Mouse (Mus musculus) kidney, adult 2 months (tissue): ENCODE results near the gene 4921504E06Rik. TPM values are rescaled to one million over a fixed set of nuclear protein-coding genes. Genes with fewer than 3 reads are reported as not detected.

Experiments used
- DNase-seq: peaks from one replicate; pipeline ENCODE4 v3.0.0; 2021
- H3K27ac ChIP-seq: fragments of 200-500 bp; 2 replicates; pipeline ENCODE4 v1.5.1; 2012; ENCODE audit warnings: low read depth, low read length, control low read depth, inconsistent platforms; ENCODE audit not compliant: insufficient read depth
- H3K27me3 ChIP-seq: fragments of 200-500 bp; replicated peaks from 2 replicates; pipeline ENCODE4 v1.6.1; 2012; ENCODE audit warnings: mild to moderate bottlenecking, moderate library complexity, low read length, inconsistent platforms; ENCODE audit not compliant: control insufficient read depth, insufficient read depth
- H3K36me3 ChIP-seq: fragments of 200-500 bp; 2 replicates; pipeline ENCODE4 v1.6.1; 2012; ENCODE audit warnings: mild to moderate bottlenecking, moderate library complexity, low read length, inconsistent platforms; ENCODE audit not compliant: control insufficient read depth, insufficient read depth
- H3K4me1 ChIP-seq: fragments of 200-500 bp; 2 replicates; pipeline ENCODE4 v1.6.1; 2011; ENCODE audit warnings: low read length; ENCODE audit not compliant: control insufficient read depth, insufficient read depth
- H3K4me3 ChIP-seq: fragments of 200-500 bp; 2 replicates; pipeline ENCODE4 v1.5.1; 2011; ENCODE audit warnings: mild to moderate bottlenecking, low read depth, low read length, control low read depth; ENCODE audit not compliant: insufficient read depth
- CTCF ChIP-seq: fragments of 200-500 bp; conservative IDR thresholded peaks from 2 replicates; pipeline ENCODE4 v1.5.1; 2011; ENCODE audit warnings: low read depth, mild to moderate bottlenecking, control low read depth, low read length, moderate library complexity, mixed read lengths; ENCODE audit not compliant: insufficient read depth, insufficient read length
- POLR2A ChIP-seq: fragments of 200-500 bp; IDR thresholded peaks from one replicate; pipeline ENCODE4 v1.6.1; 2011; ENCODE audit warnings: low read depth, low read length, control low read depth
- WGBS: fragments of 180-500 bp; shearing (Covaris S2); methylation state at CpG from one replicate; pipeline ENCODE4 v1.1.7; 2018; 5-methylcytosine and 5-hydroxymethylcytosine counted together
- polyA plus RNA-seq: library from polyadenylated mRNA; depleted of rRNA; stranded (reverse); fragments of >200 nt; gene quantifications from 2 replicates; pipeline ENCODE4 v1.2.3, GENCODE M21; 2012

4921504E06Rik gene
- polyA plus RNA-seq, 1 experiment: not detected

GRCm38 (mm10) chr2:19452531-19453055 is 101.1 kb downstream of the 4921504E06Rik start:
- WGBS: under 1% methylated on average over 19 of the region's 19 CpGs
- Histone ChIP-seq H3K36me3 (no peaks in the 10 kb centered on the region), H3K4me3 (no peak overlapping the region), H3K27me3 (no peaks in the 10 kb centered on the region; the same call in 1 of the 2 replicates), H3K27ac (no peak overlapping the region), H3K4me1 (no peaks in the 10 kb centered on the region)
- DNase-seq: no peak
- no peak for TF ChIP-seq CTCF
- TF ChIP-seq POLR2A: no peak

DNA sequence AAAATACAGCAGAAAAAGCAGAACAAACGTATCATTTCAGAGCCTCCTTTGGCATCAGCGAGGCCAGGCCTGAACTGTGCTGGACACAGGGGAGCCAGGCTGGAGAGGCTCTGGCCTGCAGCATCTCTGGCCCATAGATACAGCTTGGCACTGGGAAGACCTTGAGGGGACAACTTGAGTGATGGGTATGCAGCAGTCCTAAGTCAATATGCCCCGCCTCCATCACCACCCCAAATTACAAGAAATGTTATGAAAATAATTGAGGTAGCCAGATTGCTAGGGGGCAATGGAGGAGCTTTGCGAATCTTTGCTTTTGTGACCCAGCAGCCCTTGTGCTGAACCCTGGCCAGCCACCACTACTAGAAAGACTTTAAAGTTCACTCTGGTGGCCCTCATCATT is 104.4 kb downstream of the 4921504E06Rik start:
- DNase-seq: no peak
- Histone ChIP-seq H3K27ac (no peak overlapping the region), H3K4me1 (no peaks in the 10 kb centered on the region), H3K4me3 (no peak overlapping the region), H3K36me3 (no peaks in the 10 kb centered on the region), H3K27me3 (no peaks in the 10 kb centered on the region)
- WGBS: 30% methylated on average over 4 of the region's 4 CpGs
- TF ChIP-seq POLR2A (no peak), CTCF (no peak)

GRCm38 (mm10) chr2:19448042-19448700 is 105.5 kb downstream of the 4921504E06Rik start:
- no peak for DNase-seq
- Histone ChIP-seq H3K27me3 (no peaks in the 10 kb centered on the region), H3K36me3 (no peaks in the 10 kb centered on the region), H3K4me3 (no peak overlapping the region), H3K4me1 (no peaks in the 10 kb centered on the region), H3K27ac (no peak overlapping the region)
- 2% methylated on average over 31 of the region's 31 CpGs for WGBS
- TF ChIP-seq POLR2A (no peak), CTCF (no peak)

DNA sequence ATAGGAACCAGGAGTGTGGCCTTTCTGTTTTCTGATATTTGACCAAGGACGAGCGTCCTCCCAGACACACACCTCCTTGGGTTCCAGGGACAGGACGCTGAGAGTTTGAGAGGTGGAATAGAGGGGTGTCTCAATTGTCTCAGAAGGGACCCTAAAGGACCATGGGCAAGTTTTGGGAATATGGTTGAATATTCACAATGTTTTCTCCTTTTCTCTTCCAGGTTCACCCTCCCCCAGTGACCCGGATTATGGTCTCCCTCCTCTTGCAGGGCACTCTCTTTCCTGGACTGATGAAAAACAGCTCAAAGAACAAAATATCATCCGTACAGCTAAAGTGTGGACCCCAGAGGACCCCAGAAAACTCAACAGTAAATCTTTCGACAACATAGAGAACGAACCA is 107.0 kb downstream of the 4921504E06Rik start:
- no peak overlapping the region for H3K27ac ChIP-seq
- no peak for TF ChIP-seq POLR2A
- no peak for TF ChIP-seq CTCF
- no peak overlapping the region for H3K4me3 ChIP-seq
- H3K27me3 ChIP-seq: no peaks in the 10 kb centered on the region
- no peaks in the 10 kb centered on the region for H3K4me1 ChIP-seq
- DNase-seq: no peak
- H3K36me3 ChIP-seq: no peaks in the 10 kb centered on the region
- WGBS: 6% methylated on average over 7 of the region's 7 CpGs

GRCm38 (mm10) chr2:19445871-19446501 is 107.7 kb downstream of the 4921504E06Rik start:
- no peaks in the 10 kb centered on the region for H3K27me3 ChIP-seq
- WGBS: 1% methylated on average over 67 of the region's 67 CpGs
- H3K4me1 ChIP-seq: no peaks in the 10 kb centered on the region
- no peak overlapping the region for H3K27ac ChIP-seq
- no peak overlapping the region for H3K4me3 ChIP-seq
- no peak for DNase-seq
- TF ChIP-seq POLR2A (no peak), CTCF (no peak)
- H3K36me3 ChIP-seq: no peaks in the 10 kb centered on the region

- no peak for DNase-seq
- H3K27me3 ChIP-seq: no peaks in the 10 kb centered on the region; the same call in 1 of the 2 replicates
- H3K4me1 ChIP-seq: no peaks in the 10 kb centered on the region
- H3K27ac ChIP-seq: no peak within 1 kb of the TSS
- H3K36me3 ChIP-seq: no peaks in the 10 kb centered on the region
- no peak within 1 kb of the TSS for H3K4me3 ChIP-seq
- WGBS: 2% methylated on average over 53 of the region's 53 CpGs
- no peak for TF ChIP-seq POLR2A
- TF ChIP-seq CTCF: no peak
These were observed 108.5 kb downstream of the 4921504E06Rik start, which contains the start of gene Ptf1a for GRCm38 (mm10) chr2:19444931-19445831. TSS of gene Ptf1a (plus strand) at chr2:19445663.

DNA sequence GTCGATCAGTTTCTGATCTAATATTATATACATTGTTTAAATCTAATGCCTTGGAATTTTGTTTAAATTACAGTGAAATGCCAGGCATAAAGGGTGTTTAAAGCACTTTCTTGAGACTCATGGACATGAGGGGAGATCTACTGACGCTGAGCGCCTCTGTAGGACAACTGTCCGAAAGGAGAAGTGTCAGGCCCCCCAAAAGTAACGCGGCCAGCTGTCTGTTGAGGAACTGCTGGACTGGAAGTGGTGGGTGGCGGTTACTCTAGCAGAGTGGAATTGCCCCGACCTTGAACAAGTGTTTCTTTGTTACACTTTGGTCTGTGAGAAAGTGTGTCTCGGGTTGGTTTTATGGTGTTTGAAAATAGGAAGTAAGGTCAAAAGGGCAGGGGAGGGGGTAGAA is 109.4 kb downstream of the 4921504E06Rik start:
- Histone ChIP-seq H3K4me1 (no peaks in the 10 kb centered on the region), H3K27me3 (peaks cover 2% of the 10 kb centered on the region; the same call in 1 of the 2 replicates), H3K4me3 (no peak overlapping the region), H3K27ac (no peak overlapping the region), H3K36me3 (no peaks in the 10 kb centered on the region)
- TF ChIP-seq CTCF (no peak), POLR2A (no peak)
- no peak for DNase-seq
- WGBS: 6% methylated on average over 9 of the region's 9 CpGs
